In the genomic region with DNA sequence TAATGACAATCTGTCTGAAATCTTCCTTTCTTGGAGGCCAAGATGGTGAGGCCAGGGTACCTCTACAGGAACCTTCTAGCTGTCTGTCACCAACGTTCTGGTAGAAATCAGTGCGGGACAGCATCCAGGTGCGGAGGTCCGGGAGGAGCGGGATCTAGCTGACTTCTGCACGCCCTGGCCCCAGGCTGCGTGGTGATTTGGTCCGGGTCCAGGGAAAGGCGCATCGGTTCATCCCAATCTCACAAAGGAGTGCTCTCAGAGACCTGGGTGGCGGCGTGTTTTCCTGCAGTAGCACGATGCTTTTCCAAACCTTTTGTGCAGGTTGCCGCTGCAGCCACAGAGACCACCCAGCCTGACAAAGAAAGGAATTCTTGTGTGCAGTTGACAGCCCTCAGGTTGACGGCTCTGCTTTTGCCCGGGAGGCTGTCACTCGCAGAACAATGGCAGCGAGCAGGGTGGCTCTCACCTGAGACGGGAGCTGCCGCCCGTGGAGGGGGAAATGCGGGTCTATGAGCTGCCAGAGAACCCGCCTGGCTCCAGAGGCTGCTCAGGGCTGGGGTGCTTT, we compare ENCODE assay signal across 8 mouse cellular contexts. TPM values are rescaled to one million over a fixed set of nuclear protein-coding genes. Genes with fewer than 3 reads are reported as not detected.
A peak's percentile ranks its signal among the peaks of the same experiment; 100 is the strongest.
DNase-seq lines count a peak whose midpoint lies in the region; ATAC-seq and TF ChIP-seq lines count a peak whose summit lies in the region.

No protein-coding gene starts in this region.

- peaks cover 48% of the 10 kb centered on the region for H3K27me3 ChIP-seq in heart, embryonic 12.5 days (replicated peaks)
- peaks cover 22% of the 10 kb centered on the region for H3K27me3 ChIP-seq in embryonic facial prominence, embryonic 14.5 days (replicated peaks; ENCODE audit: control insufficient read depth, insufficient read depth, low read length)
- H3K27me3 ChIP-seq in stomach, embryonic 16.5 days (ENCODE audit: control insufficient read depth, insufficient read depth, low read length), result no peaks in the 10 kb centered on the region

- no peaks in the 10 kb centered on the region for H3K36me3 ChIP-seq in heart, embryonic 12.5 days
- no peaks in the 10 kb centered on the region for H3K36me3 ChIP-seq in ES-E14 (ENCODE audit: control insufficient read depth, insufficient read depth, low read length, poor library complexity, severe bottlenecking)
- H3K36me3 ChIP-seq in embryonic facial prominence, embryonic 14.5 days (ENCODE audit: control insufficient read depth, insufficient read depth, low read length), result no peaks in the 10 kb centered on the region
- no peaks in the 10 kb centered on the region for H3K36me3 ChIP-seq in stomach, embryonic 16.5 days (ENCODE audit: control insufficient read depth, insufficient read depth, low read length)

- DNase-seq in heart, adult 9 months (ENCODE audit: low spot score in 2 of 2), result no peak
- DNase-seq in ES-E14 (ENCODE audit: low read depth, low spot score), result no peak
- DNase-seq in embryonic facial prominence, embryonic 14.5 days (ENCODE audit: low spot score), result peak; percentile 29
- peak; percentile 32 for DNase-seq in kidney, postnatal 10 days
- no peak for DNase-seq in urinary bladder, postnatal 14 days (ENCODE audit: low spot score)
- no peak for DNase-seq in adrenal gland, postnatal 36 days

- H3K9me3 ChIP-seq in heart, embryonic 12.5 days (replicated peaks), result peaks cover 4% of the 10 kb centered on the region
- no peaks in the 10 kb centered on the region for H3K9me3 ChIP-seq in ES-E14 (ENCODE audit: control insufficient read depth, insufficient read depth, low read depth, low read length)
- H3K9me3 ChIP-seq in embryonic facial prominence, embryonic 14.5 days (ENCODE audit: control insufficient read depth, low read length), result no peaks in the 10 kb centered on the region
- no peaks in the 10 kb centered on the region for H3K9me3 ChIP-seq in stomach, embryonic 16.5 days (replicated peaks; ENCODE audit: control insufficient read depth, low read length)

- WGBS in heart, embryonic 12.5 days, result 9% methylated on average over 23 of the region's 23 CpGs
- 6% methylated on average over 23 of the region's 23 CpGs for WGBS in embryonic facial prominence, embryonic 14.5 days
- 9% methylated on average over 23 of the region's 23 CpGs for WGBS in stomach, embryonic 16.5 days

- ATAC-seq in heart, embryonic 12.5 days (ENCODE audit: insufficient number of reproducible peaks, low FRiP score), result no peak
- peak; percentile 60 for ATAC-seq in embryonic facial prominence, embryonic 14.5 days (ENCODE audit: low read depth)
- peak; percentile 16; the same call in 1 of the 2 replicates for ATAC-seq in stomach, embryonic 16.5 days (ENCODE audit: insufficient read depth, low FRiP score)

- H3K4me1 ChIP-seq in heart, embryonic 12.5 days (replicated peaks), result peaks cover 8% of the 10 kb centered on the region; the same call in 1 of the 2 replicates
- H3K4me1 ChIP-seq in ES-E14 (ENCODE audit: control insufficient read depth in 2 of 2, insufficient read depth in 2 of 2, low read length in 2 of 2, poor library complexity in 1 of 2), result no peaks in the 10 kb centered on the region
- no peaks in the 10 kb centered on the region for H3K4me1 ChIP-seq in embryonic facial prominence, embryonic 14.5 days (ENCODE audit: control insufficient read depth, insufficient read depth, low read length)
- peaks cover 7% of the 10 kb centered on the region; the same call in 1 of the 2 replicates for H3K4me1 ChIP-seq in stomach, embryonic 16.5 days (ENCODE audit: control insufficient read depth, insufficient read depth, low read length)

- H3K9ac ChIP-seq in heart, embryonic 12.5 days, result peak overlapping the region; percentile 33
- 0 out of 2 replicates have a peak overlapping the region, but pooled peaks have one; percentile 4 for H3K9ac ChIP-seq in ES-E14 (ENCODE audit: insufficient read depth, low read depth, low read length, poor library complexity, severe bottlenecking)
- H3K9ac ChIP-seq in embryonic facial prominence, embryonic 14.5 days (ENCODE audit: low read depth, low read length), result peak overlapping the region; percentile 48
- H3K9ac ChIP-seq in stomach, embryonic 16.5 days (ENCODE audit: low read length), result peak overlapping the region; percentile 40; the same call in 1 of the 2 replicates

- H3K4me3 ChIP-seq in heart, embryonic 12.5 days, result peak overlapping the region; percentile 28
- peak overlapping the region; percentile 13 to 23; a peak in 1 of 4 replicates for H3K4me3 ChIP-seq in ES-E14 (ENCODE audit: insufficient read depth in 1 of 2, low read depth in 1 of 2, low read length in 2 of 2, poor library complexity in 1 of 2, severe bottlenecking in 1 of 2)
- peak overlapping the region; percentile 23 for H3K4me3 ChIP-seq in embryonic facial prominence, embryonic 14.5 days (ENCODE audit: low read depth, low read length)
- peak overlapping the region; percentile 25 for H3K4me3 ChIP-seq in stomach, embryonic 16.5 days (replicated peaks; ENCODE audit: low read length)

- no peak overlapping the region for H3K27ac ChIP-seq in heart, embryonic 12.5 days (ENCODE audit: poor library complexity, severe bottlenecking)
- no peak overlapping the region for H3K27ac ChIP-seq in ES-E14 (ENCODE audit: insufficient read depth, low read depth, low read length, poor library complexity, severe bottlenecking)
- H3K27ac ChIP-seq in embryonic facial prominence, embryonic 14.5 days (replicated peaks; ENCODE audit: low read depth, low read length), result no peak overlapping the region
- H3K27ac ChIP-seq in stomach, embryonic 16.5 days (ENCODE audit: low read length), result no peak overlapping the region

- in situ Hi-C loops in ES-E14 (cut with MboI; ENCODE audit: low sequenced_read_pairs in 2 of 2, unreplicated experiment in 2 of 2), result loop anchor here in 1 of 2 experiments (10.0 kb wide), 1 partner anchor 162 kb away; no protein-coding TSS in a partner anchor

- H3K4me2 ChIP-seq in heart, embryonic 12.5 days, result peak overlapping the region; percentile 69
- H3K4me2 ChIP-seq in embryonic facial prominence, embryonic 14.5 days (ENCODE audit: low read depth, low read length), result peak overlapping the region; percentile 54
- peak overlapping the region; percentile 34 for H3K4me2 ChIP-seq in stomach, embryonic 16.5 days (ENCODE audit: low read depth, low read length)

TF ChIP-seq in ES-E14, 5 proteins besides CTCF, POLR2A, EP300 and RAD21:
- TF ChIP-seq HCFC1 (IDR thresholded peaks at IDR 0.05; ENCODE audit: borderline replicate concordance, insufficient read depth, low read length) (no peak), ZNF384 (IDR thresholded peaks at IDR 0.05; ENCODE audit: low read depth, low read length) (no peak)

RNA-seq across cellular contexts. Expression of a gene that starts 6.5 kb away (rescaled TPM):
- polyA plus RNA-seq in heart, embryonic 12.5 days (2016; fragmentation: Nextera tagmentation; extraction: Ambion mirVana), result 15.4 and 15.9 TPM in 2 replicates
- 10.5 and 11.7 TPM in 2 replicates for total RNA-seq in ES-E14 (2012; rRNA removed)
- 21.0 and 26.0 TPM in 2 replicates for polyA plus RNA-seq in embryonic facial prominence, embryonic 14.5 days (2014; fragmentation: Nextera tagmentation; extraction: Ambion mirVana)
- polyA plus RNA-seq in stomach, embryonic 16.5 days (2015; fragmentation: Nextera tagmentation; extraction: Ambion mirVana), result 18.0 and 20.8 TPM in 2 replicates
- 10 to 100 TPM; 14.1 to 18.3 TPM for total RNA-seq in adrenal gland, postnatal 36 days (2021)

Comparison
In these comparisons a context has a peak if more than half of its experiments do, and no peak if none do; other contexts are left out.
1. DNase-seq: peak in embryonic facial prominence, embryonic 14.5 days (single experiment) and kidney, postnatal 10 days (single experiment); none in heart, adult 9 months (0 of 2), ES-E14 (single experiment), urinary bladder, postnatal 14 days (single experiment) and adrenal gland, postnatal 36 days (0 of 2).
2. Peak in every context shown above with its lines, with median percentiles within 50 percentile points of each other: H3K4me2 ChIP-seq, H3K4me3 ChIP-seq and H3K9ac ChIP-seq.